Mouse (Mus musculus): ENCODE measurements at regions not wholly inside any gene's neighbourhood (a gene's known extent, or its start where the extent isn't known, plus 50 kb on each side); places are given as distances from the start of the nearest gene placed in this dataset.
A peak's percentile ranks its signal among the peaks of the same experiment; 100 is the strongest.

DNA sequence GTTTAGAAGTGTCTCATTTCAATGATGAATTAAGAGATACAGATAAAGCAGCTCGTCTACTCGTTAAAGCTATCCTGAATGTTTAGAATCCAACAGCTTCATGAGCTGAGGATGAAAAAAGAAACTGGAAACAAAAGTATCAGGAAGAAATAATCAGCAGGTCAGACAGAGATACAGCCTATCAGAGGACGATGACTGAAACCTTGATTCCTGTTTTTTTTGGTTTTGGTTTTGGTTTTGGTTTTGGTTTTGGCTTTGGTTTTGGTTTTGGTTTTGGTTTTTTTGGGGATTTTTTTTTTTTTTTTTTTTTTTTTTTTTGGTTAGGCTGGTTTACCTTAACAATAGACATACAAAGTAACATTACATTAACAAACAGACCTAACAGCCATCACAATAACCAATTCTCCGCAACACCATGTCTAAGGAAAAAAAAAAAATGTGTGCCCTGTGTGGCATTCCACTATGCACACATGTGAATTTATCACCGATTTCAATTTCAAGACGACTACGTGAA lies 66.9 kb upstream of the Pdha2 start:
- Histone ChIP-seq H3K9ac (no peak overlapping the region), H3K36me3 (no peaks in the 10 kb centered on the region), H3K4me2 (no peak overlapping the region), H3K27ac (replicated peaks) (no peak overlapping the region), H3K9me3 (no peaks in the 10 kb centered on the region), H3K4me1 (replicated peaks) (no peaks in the 10 kb centered on the region), H3K4me3 (no peak overlapping the region), H3K27me3 (no peaks in the 10 kb centered on the region)
- ATAC-seq (ENCODE audit: low FRiP score, low read depth) = no peak
- WGBS = 73% methylated on average over 7 of the region's 7 CpGs

DNA sequence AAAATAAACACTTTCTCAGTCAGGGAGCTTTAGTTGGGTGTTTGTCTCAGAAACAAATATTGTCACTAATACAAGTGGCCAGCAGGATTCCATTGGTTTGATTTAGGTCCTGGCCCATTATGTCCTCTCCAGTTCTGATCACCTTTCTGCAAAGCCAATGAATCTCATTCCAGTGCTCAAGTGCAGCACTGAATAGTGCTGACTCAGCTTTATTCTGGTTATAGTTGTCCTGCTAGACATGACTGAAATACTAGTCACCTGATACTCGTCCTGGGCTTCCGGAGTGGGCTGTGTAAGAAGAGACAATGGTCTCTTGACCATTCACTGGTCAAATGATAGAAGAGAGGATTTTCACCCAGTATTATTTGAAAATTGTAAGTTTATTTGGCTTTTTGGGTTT lies 81.6 kb upstream of the Pdha2 start:
- WGBS = 83% methylated on average over 2 of the region's 2 CpGs
- no peak for ATAC-seq (ENCODE audit: low FRiP score, low read depth)
- Histone ChIP-seq H3K4me2 (no peak overlapping the region), H3K9me3 (no peaks in the 10 kb centered on the region), H3K36me3 (no peaks in the 10 kb centered on the region), H3K4me1 (replicated peaks) (no peaks in the 10 kb centered on the region), H3K27me3 (no peaks in the 10 kb centered on the region), H3K9ac (no peak overlapping the region), H3K27ac (replicated peaks) (no peak overlapping the region), H3K4me3 (no peak overlapping the region)

DNA sequence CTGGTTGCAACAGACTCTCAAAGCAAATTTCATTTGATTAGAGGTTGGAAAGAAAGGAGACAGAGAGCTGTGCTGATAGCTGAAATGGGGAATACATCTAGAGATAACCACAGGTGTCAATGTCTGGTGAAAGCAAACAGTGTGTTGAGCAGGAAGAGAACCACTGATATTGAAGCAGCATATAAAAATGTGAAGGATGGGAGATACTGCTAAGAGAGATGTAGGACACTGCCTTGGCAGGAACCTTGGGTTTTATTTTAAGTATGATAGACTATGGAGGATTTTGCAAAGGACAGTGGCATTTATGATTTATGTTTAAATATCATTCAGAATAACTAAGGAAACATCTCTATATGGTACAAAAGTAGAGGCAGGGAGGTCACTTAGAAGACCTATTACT lies 84.7 kb upstream of the Pdha2 start:
- H3K27me3 ChIP-seq = no peaks in the 10 kb centered on the region
- no peak overlapping the region for H3K4me3 ChIP-seq
- H3K27ac ChIP-seq (replicated peaks) = no peak overlapping the region
- H3K4me1 ChIP-seq (replicated peaks) = no peaks in the 10 kb centered on the region
- H3K36me3 ChIP-seq = no peaks in the 10 kb centered on the region
- ATAC-seq (ENCODE audit: low FRiP score, low read depth) = no peak
- H3K9ac ChIP-seq = no peak overlapping the region
- H3K4me2 ChIP-seq = no peak overlapping the region
- no peaks in the 10 kb centered on the region for H3K9me3 ChIP-seq

DNA sequence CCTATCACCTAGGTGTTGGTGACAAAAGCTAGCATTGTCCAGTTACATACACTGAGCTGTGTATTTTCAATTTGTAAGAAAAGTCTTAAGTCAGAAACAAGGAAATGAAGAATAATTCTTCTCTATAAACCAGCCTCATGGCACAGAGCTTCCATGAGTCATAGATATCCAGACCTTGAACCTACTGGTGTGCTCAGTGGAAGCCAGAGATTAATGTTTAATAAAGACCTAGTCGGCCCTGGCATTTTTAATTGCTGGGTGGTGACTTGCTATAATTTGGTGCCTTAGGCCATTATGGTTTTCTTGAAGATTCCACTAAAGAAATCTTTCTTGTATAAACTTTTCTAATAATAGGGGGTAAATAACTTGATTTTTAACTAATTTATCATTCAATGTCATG lies 87.6 kb upstream of the Pdha2 start:
- H3K9me3 ChIP-seq = no peaks in the 10 kb centered on the region
- H3K27ac ChIP-seq (replicated peaks) = no peak overlapping the region
- H3K4me1 ChIP-seq (replicated peaks) = no peaks in the 10 kb centered on the region
- no peak overlapping the region for H3K4me2 ChIP-seq
- 77% methylated on average over 1 of the region's 1 CpGs for WGBS
- H3K36me3 ChIP-seq = no peaks in the 10 kb centered on the region
- no peak overlapping the region for H3K4me3 ChIP-seq
- H3K27me3 ChIP-seq = no peaks in the 10 kb centered on the region
- no peak overlapping the region for H3K9ac ChIP-seq
- no peak for ATAC-seq (ENCODE audit: low FRiP score, low read depth)

DNA sequence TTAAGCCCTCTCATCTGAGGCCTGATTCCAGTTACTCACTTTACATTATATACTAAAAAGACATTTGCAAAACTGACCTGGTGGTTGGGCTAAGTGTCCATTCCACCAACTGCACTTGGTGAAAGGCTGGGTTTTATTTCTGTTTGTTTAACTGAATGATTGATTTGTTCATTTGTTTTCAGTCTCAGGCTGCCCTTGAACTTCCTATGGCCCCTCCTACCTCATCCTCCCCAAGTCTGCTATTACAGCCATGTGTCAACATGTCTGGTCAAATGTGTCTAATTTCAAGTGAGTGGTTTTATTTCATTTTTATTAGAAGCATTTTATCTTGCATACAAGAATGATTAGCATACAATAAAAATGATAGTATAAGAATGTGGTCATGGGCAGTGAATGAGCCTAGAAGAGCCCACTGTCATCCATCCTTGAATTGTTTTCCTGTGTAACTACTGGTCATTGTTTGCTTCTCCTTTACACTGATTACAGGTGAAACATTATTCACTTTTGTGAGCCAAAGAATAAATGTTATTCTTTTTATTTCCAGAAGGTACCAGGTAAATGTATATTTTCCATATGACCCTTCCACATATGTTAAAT lies 121.5 kb upstream of the Pdha2 start:
- no peaks in the 10 kb centered on the region for H3K27me3 ChIP-seq
- no peaks in the 10 kb centered on the region for H3K4me1 ChIP-seq (replicated peaks)
- H3K36me3 ChIP-seq = no peaks in the 10 kb centered on the region
- H3K4me3 ChIP-seq = no peak overlapping the region
- no peak overlapping the region for H3K9ac ChIP-seq
- ATAC-seq (ENCODE audit: low FRiP score, low read depth) = no peak
- H3K27ac ChIP-seq (replicated peaks) = no peak overlapping the region
- H3K9me3 ChIP-seq = no peaks in the 10 kb centered on the region
- H3K4me2 ChIP-seq = no peak overlapping the region

DNA sequence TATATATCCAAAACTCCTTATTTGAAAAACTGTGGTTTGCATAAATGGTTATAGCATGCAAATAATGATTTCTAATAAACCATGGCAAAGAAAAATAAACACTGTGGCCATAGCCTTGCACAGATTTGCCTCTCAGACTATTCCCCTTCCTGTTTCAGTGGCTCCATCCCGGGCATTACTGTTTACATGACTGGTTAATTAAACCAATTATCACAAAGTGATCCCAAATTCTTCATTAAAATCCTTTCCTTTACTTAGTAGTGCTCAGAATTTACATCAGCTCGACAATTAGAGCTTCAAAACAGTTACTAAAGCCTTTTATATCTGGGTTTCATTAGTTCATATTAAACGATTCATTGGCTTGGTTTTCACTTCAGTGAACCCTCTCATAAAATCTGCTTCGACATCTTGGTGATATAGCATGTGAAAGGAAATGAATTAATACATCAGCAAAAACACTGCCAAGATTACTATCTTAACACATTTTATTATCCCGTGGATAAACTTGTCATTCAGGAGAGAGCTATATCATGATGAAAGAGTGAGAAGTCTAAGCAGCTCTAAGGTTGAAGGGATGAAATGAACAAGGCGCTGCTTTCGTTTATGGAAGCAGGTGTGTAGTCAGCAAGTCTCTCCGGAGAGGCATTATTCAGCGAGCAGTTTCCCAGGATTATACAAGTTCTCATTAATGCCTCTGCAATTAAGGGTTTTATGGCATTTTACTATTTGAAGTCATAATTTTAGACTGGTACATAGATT lies 126.2 kb upstream of the Pdha2 start:
- H3K27ac ChIP-seq (replicated peaks) = peak overlapping the region; percentile 48; the same call in 1 of the 2 replicates
- ATAC-seq (ENCODE audit: low FRiP score, low read depth) = no peak
- H3K4me2 ChIP-seq = peak overlapping the region; percentile 29

DNA sequence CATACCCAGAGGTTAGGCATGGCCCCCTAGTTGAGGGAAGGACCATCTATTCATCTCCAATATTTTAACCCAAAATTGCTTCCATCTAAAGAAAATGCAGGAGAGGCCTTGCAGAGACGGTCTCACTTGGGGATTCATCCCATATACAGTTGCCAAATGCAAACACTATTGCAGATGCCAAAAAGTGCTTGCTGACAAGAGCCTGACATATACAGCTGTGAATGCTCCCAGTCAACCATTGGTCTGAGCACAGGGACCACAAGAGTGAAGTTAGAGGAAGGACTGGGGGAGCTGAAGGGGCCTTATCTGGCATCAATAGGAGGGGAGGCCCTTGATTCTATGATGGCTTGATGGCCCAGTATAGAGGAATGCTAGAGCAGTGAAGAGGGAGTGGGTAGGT lies 111.1 kb upstream of the Unc5c start:
- no peak for ATAC-seq (ENCODE audit: low FRiP score, low read depth)
- Histone ChIP-seq H3K4me3 (no peak overlapping the region), H3K9me3 (no peaks in the 10 kb centered on the region), H3K27me3 (no peaks in the 10 kb centered on the region), H3K36me3 (no peaks in the 10 kb centered on the region), H3K4me1 (replicated peaks) (no peaks in the 10 kb centered on the region), H3K9ac (no peak overlapping the region), H3K27ac (replicated peaks) (no peak overlapping the region), H3K4me2 (no peak overlapping the region)
- WGBS = 100% methylated on average over 1 of the region's 1 CpGs

More for the DNA sequence above, 126.2 kb upstream of the Pdha2 start:
- H3K27me3 ChIP-seq = no peaks in the 10 kb centered on the region
- H3K4me3 ChIP-seq = no peak overlapping the region
- H3K9ac ChIP-seq = no peak overlapping the region
- no peaks in the 10 kb centered on the region for H3K36me3 ChIP-seq
- H3K9me3 ChIP-seq = no peaks in the 10 kb centered on the region
- no peaks in the 10 kb centered on the region for H3K4me1 ChIP-seq (replicated peaks)
- WGBS = 56% methylated on average over 9 of the region's 9 CpGs

DNA sequence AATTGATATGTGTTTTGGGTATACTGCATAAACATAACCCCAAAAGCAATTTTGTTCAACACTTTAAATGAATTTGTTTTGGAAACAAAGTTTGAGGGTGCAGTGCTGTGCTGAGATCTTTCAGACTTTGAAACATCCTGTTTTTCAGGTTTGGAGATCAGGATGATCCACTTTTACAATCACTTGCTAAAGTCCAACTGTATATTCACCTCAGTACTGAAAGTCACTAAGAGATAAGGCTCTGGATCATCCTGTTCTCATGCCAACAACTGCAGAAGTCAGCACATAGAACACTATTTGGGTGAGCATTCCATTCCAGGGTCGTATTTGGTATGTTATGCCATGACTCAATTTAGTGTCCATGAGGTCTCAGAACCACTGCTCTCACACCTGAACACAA lies 72.0 kb upstream of the Unc5c start:
- Histone ChIP-seq H3K27ac (replicated peaks) (no peak overlapping the region), H3K4me2 (no peak overlapping the region), H3K4me3 (no peak overlapping the region), H3K4me1 (replicated peaks) (no peaks in the 10 kb centered on the region), H3K9me3 (no peaks in the 10 kb centered on the region), H3K36me3 (no peaks in the 10 kb centered on the region), H3K27me3 (no peaks in the 10 kb centered on the region), H3K9ac (no peak overlapping the region)
- WGBS = 92% methylated on average over 1 of the region's 1 CpGs
- ATAC-seq (ENCODE audit: low FRiP score, low read depth) = no peak

DNA sequence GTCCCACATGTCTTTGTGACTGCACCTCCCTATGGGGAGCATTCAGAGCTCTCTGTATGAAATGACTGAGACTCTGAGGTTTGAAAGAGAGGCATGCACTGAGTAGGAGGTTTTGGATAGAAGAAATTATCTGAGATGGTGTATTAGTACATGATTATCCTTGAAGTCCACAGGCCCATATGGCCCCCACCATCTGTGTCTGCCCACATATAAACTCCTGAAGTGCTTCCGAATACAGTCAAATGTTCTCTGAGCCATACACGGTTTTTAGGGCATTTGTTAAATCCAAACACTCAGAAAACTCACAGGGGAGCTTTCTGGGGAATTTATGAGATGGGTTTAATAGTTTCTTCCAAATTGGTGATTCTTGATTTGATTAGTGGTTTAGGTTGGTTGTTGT lies 66.8 kb upstream of the Unc5c start:
- 78% methylated on average over 2 of the region's 2 CpGs for WGBS
- no peaks in the 10 kb centered on the region for H3K27me3 ChIP-seq
- no peak overlapping the region for H3K4me2 ChIP-seq
- no peak overlapping the region for H3K27ac ChIP-seq (replicated peaks)
- H3K9me3 ChIP-seq = no peaks in the 10 kb centered on the region
- H3K9ac ChIP-seq = no peak overlapping the region
- no peaks in the 10 kb centered on the region for H3K4me1 ChIP-seq (replicated peaks)
- no peak for ATAC-seq (ENCODE audit: low FRiP score, low read depth)
- no peak overlapping the region for H3K4me3 ChIP-seq
- H3K36me3 ChIP-seq = no peaks in the 10 kb centered on the region
